Mouse (Mus musculus) telencephalon, adult 2 months (tissue): ENCODE results near the gene Hacl1.

Experiments
- DNase-seq: peaks from one replicate; pipeline ENCODE4 v3.0.0-alpha.2; 2011; ENCODE audit warnings: low read depth, low spot score

The Hacl1 gene

GRCm38 (mm10) chr14:31640890-31641505 lies at the start of gene Hacl1, which contains the start of gene Btd:
TSS of gene Hacl1 (minus strand) at chr14:31641286.
TSS of gene Btd (plus strand) at chr14:31641028.
- DNase-seq, result peak; percentile 93

- no peak for DNase-seq
Measured at GRCm38 (mm10) chr14:31686231-31686630, 45.1 kb upstream of the Hacl1 start.

DNA sequence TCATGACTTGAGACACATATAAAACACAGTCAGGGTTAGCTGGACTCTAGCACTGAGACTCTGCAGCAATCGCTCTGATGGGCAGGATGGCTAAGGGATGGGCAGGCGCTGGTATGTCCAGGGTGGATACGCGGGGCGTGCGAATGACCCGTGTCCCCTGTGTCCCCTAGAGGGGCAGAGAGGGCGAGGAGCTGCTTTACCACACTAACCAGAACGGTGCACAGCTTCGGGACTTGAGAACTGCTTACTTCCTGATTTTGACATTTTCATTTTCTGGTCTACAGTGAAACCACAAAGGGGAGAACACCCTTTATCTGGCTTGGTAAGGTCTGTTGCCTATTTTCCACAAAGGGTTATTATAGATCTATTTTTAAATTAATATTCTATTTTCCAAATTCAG lies 44.6 kb upstream of the Hacl1 start:
- no peak for DNase-seq

DNA sequence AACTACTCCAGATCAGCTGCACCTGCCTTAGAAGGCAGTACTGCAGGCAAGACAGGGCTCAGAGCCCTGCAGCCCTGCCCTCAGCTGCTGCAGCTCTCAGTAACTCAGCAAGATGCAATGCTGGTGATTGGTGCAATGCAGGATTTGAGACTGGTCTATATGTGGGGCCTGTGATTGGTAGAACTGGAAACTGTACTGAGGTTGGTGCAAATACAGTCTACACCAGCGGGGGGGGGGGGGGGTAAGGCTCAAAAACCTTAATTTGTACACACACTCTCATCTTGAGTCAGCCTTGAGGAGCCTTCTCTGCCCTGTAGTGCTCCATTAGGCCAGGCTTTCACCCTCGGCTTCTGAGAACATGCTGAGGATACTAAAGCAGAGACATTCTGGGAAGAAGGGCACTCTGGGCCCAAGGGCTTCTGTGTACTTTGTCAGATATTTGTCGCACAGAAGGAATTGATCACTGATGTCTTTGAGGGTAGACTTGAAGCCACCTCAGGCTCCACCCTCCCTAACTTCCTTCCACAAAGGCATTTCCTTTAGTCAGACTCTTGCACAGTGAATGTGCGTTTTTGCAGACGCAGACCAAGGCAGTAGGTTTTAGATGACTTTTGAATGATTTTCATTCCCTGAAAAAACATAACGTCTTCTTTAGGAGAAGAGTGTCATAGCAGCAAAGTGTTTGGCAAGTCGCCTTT lies 43.4 kb upstream of the Hacl1 start:
- DNase-seq, result no peak

- no peak for DNase-seq
Measured at GRCm38 (mm10) chr14:31683610-31684009, 42.5 kb upstream of the Hacl1 start.

- DNase-seq, result no peak
Measured at GRCm38 (mm10) chr14:31681931-31682555, 41.0 kb upstream of the Hacl1 start.

GRCm38 (mm10) chr14:31681291-31681690 lies 40.2 kb upstream of the Hacl1 start:
- DNase-seq, result no peak

DNA sequence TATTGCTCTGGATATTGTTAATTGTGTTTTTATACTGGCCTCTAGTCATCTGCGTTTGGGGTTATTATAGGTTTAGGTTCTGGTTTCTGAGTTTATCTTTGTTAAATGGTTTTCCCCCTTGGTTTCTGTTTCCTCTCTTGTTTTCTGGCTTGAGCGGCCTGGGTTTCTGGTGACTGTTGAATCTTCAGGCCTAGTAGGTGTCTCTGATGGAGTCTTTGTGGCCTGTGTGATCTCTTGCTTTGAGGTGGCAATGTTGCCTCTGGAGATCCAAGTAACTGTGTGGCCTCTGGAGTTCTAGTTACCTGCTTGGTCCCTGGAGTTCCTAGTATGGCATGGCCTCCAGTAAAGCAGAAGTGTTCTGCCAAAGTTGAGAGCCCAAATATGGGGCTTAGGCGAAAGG lies 39.6 kb upstream of the Hacl1 start:
- DNase-seq, result no peak

GRCm38 (mm10) chr14:31671635-31672320 lies 30.7 kb upstream of the Hacl1 start:
- DNase-seq, result no peak

GRCm38 (mm10) chr14:31669642-31670490 lies 28.8 kb upstream of the Hacl1 start:
- DNase-seq, result peak; percentile 68

DNA sequence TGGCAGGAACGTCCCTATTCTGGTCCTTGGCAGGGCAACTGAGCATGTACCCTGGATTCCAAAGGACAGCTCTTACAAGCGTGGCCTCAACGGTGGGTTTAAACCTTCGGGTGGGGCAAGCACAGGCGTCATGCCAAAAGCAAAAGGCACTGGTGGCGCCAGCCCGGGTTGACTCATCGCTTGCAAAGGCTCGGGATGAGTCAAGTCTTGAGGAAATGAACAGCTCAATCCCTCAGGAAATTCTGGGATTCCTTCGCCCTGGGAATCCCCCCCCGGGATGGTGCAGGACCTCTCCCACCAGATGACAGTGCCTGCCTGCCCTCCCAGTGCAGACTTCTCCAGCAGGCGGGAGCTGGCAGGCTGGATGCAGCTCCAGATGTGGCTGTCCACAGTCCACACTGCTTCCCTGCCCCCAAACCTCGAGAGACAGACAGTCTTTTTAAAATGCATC lies 28.1 kb upstream of the Hacl1 start:
- DNase-seq, result no peak

- DNase-seq, result peak; percentile 68
Measured at GRCm38 (mm10) chr14:31668326-31668725, 27.2 kb upstream of the Hacl1 start.

- DNase-seq, result no peak
Measured at GRCm38 (mm10) chr14:31667741-31668140, 26.7 kb upstream of the Hacl1 start.

DNA sequence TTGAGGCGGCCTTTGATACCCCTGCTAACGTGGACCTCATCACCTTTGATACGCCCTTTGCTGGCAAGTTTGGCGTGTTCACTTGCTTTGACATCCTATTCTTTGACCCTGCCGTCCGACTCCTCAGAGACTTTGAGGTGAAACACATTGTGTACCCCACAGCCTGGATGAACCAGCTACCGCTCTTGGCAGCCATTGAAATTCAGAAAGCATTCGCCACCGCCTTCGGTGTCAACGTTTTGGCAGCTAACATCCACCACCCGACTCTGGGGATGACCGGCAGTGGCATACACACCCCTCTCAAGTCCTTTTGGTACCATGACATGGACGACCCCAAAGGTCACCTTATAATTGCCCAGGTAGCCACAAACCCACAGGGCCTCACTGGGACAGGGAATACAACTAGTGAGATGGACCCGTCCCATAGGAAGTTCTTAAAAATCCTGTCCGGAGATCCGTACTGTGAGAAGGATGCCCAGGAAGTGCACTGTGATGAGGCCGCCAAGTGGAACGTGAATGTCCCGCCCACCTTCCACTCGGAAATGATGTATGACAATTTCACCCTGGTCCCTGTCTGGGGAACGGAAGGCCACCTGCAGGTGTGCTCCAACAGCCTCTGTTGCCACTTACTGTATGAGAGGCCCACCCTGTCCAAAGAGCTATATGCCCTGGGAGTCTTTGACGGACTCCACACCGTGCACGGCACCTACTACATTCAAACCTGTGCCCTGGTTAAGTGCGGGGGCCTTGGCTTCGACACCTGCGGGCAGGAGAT lies 26.0 kb upstream of the Hacl1 start:
- no peak for DNase-seq

DNA sequence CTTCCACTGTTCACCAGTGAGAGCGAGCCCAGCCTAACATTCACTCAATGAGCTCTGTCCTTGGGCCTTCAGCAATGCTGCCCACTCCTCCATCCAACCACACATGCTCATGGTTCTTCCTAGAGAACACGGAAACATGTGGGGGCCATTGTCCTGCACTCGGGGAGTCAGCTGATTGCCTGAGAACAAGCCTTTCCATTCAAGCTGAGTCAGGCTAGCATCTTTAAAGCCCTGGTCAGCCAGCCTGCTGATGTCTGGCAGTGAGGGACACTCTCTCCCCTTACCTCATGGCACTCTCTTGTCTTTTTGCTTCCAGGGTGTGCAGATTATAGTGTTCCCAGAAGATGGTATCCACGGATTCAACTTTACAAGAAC lies 24.5 kb upstream of the Hacl1 start:
- DNase-seq, result no peak

DNA sequence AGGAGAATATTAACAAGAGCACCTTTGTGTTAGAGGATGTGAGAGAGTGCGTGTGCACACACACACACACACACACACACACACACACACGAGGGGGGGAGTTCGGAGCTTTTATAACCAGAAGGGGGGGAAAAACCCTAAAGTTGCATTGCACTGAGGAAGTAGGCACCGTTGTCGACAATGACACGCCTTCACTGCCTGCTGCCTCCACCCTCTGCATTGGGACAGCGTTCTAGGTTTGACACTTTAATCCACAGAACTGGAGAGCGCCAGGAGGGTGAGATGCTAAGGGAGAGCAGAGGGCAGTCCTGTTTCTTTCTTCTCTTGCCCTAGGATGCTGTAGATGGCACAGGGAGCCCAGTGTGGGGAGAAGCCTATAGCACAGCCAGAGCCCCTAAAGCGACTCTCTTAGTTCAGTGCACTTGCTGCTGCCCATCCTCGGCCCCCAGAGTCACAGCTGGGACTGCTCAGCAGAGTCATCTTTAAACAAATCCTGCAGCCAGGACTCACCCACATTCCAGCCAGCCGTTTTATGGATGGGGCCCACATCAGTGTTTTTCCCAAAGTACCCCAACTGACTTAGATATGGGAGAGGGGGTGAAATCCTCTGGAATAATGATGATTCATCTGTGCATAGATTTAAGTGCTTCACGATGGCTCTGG lies 23.9 kb upstream of the Hacl1 start:
- no peak for DNase-seq

DNA sequence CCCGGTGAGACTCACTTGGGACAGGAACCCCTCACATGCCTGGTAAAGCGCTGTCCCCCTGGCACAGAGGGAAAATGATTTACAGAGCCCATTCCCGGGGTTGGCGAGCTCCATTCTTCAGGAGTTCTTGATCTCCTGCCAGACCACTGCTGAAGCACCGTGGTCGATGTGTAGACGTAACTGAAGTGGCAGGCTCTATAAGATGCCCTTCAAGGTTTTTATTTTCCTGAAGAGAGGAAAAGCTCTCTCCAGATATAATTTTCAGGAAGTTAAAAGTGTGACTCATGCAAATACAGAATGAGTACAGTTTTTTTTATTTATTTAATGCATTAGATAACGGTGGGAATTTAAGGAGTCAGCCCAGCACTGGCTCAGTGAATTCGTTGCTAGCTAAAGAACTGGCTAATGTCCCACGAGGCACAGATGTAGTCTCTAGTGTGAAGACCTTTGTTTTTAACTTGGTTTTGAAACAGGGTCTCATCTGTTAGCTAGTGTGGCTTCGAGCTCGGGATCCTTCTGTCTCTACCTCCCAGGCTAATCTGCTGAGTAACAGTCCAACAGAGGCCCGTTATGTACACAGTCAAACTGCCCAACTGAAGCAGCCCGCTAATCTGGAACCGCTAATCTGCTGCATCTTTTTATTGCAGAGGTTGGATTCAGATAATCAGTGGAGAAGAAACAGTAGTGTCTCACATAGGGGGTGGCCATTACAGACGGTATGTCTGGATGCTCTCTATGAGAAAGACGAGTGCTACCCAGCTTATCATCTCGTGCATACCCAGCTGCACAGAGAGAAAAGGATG lies 23.2 kb upstream of the Hacl1 start:
- no peak for DNase-seq

GRCm38 (mm10) chr14:31663376-31664099 lies 22.5 kb upstream of the Hacl1 start:
- no peak for DNase-seq
